In the genomic region with DNA sequence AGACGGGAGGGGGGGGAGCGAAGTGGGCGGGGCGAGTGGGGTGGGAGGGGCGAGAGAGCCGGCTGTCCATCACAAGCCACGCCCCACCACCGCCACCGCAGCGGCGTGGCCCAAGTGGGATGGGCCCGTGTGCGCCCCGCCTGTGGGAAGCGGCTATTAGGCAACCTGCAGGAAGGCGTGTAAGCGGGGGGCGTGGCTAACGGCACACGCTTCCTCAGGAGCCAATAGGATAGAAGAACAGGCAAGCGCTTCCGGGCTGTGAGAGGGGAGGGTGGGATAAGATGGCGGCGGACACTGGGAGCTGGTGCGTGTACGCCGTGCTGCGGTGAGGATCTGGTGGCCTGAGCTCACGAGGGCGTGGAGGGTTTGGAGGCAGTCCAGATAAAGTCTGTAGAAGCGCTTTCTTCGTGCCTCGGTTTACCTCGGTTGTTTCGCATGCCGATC, we compare ENCODE assay signal across 8 mouse cellular contexts. TPM values are rescaled to one million over a fixed set of nuclear protein-coding genes. Genes with fewer than 3 reads are reported as not detected.
DNase-seq lines count a peak whose midpoint lies in the region; ATAC-seq lines count a peak whose summit lies in the region.

A gene (plus strand): TSS at position 276 of the 444 bp plus-strand sequence.

- peak within 1 kb of the TSS; percentile 25; the same call in 1 of the 2 replicates for H3K27ac ChIP-seq in hindbrain, embryonic 16.5 days (ENCODE audit: low read depth, low read length)
- H3K27ac ChIP-seq in macrophage: 0 out of 2 replicates have a peak within 1 kb of the TSS, but pooled peaks have one; percentile 22

- peaks cover 6% of the 10 kb centered on the region for H3K36me3 ChIP-seq in hindbrain, embryonic 16.5 days (ENCODE audit: control insufficient read depth, insufficient read depth, low read length)
- H3K36me3 ChIP-seq in macrophage (ENCODE audit: inconsistent target): peaks cover 24% of the 10 kb centered on the region

- H3K79me2 ChIP-seq in macrophage (ENCODE audit: inconsistent target): peaks cover 18% of the 10 kb centered on the region; the same call in 1 of the 2 replicates

- H3K27me3 ChIP-seq in hindbrain, embryonic 16.5 days (replicated peaks; ENCODE audit: control insufficient read depth, insufficient read depth, low read length): no peaks in the 10 kb centered on the region

- ATAC-seq in hindbrain, embryonic 16.5 days: peak; percentile 100

- peak; percentile 99 for DNase-seq in WW6 (ENCODE audit: low read depth, low spot score)
- DNase-seq in cerebellum, postnatal 4 days (ENCODE audit: low spot score in 2 of 2): peak; percentile 78 to 94
- peak; percentile 96 for DNase-seq in gastrocnemius, adult 18-20 months (ENCODE audit: low spot score)
- peak; percentile 94 to 97 for DNase-seq in left cerebral cortex, adult 18-20 months (ENCODE audit: low spot score in 2 of 2)
- peak; percentile 98 for DNase-seq in right cerebral cortex, adult 18-20 months
- DNase-seq in urinary bladder, postnatal 10 days (ENCODE audit: low spot score): peak; percentile 84

- H3K4me3 ChIP-seq in hindbrain, embryonic 16.5 days (ENCODE audit: low read length): peak within 1 kb of the TSS; percentile 66
- H3K4me3 ChIP-seq in macrophage (ENCODE audit: inconsistent target): peak within 1 kb of the TSS; percentile 84

- H3K9me3 ChIP-seq in hindbrain, embryonic 16.5 days (ENCODE audit: control insufficient read depth, low read length): no peaks in the 10 kb centered on the region

- 0% methylated on average over 36 of the region's 36 CpGs for WGBS in hindbrain, embryonic 16.5 days
- under 1% methylated on average over 32 of the region's 36 CpGs for WGBS in macrophage (ENCODE audit: missing documents)

- peaks cover 7% of the 10 kb centered on the region for H3K4me1 ChIP-seq in hindbrain, embryonic 16.5 days (ENCODE audit: control insufficient read depth, insufficient read depth, low read depth, low read length)

- peak within 1 kb of the TSS; percentile 67 for H3K9ac ChIP-seq in hindbrain, embryonic 16.5 days (ENCODE audit: low read depth, low read length)

- H3K4me2 ChIP-seq in hindbrain, embryonic 16.5 days (ENCODE audit: low read length): peak within 1 kb of the TSS; percentile 91

RNA-seq across cellular contexts. Expression of the gene that starts here (rescaled TPM):
- total RNA-seq in gastrocnemius, adult 18-20 months (2021): 1 to 10 TPM; 6.2 to 7.6 TPM
- polyA plus RNA-seq in hindbrain, embryonic 16.5 days (2015; fragmentation: Nextera tagmentation; extraction: Ambion mirVana): 40.9 and 42.4 TPM in 2 replicates
- 10 to 100 TPM; 29.6 to 36.1 TPM for total RNA-seq in left cerebral cortex, adult 18-20 months (2021)
- 1 to 10 TPM in 25 of 26 experiments, under 1 TPM in 1; 0.69 to 8.3 (median 4.3) TPM for total RNA-seq in macrophage (2018; cell fraction: chromatin; rRNA removed)
- total RNA-seq in macrophage (2018; cell fraction: cytosol; rRNA removed): 10 to 100 TPM in 22 of 26 experiments, 1 to 10 TPM in 4; 8.2 to 13.9 (median 11.5) TPM
- 10 to 100 TPM in 11 of 26 experiments, 1 to 10 TPM in 15; 4.7 to 17.1 (median 8.2) TPM for total RNA-seq in macrophage (2018; cell fraction: nucleus; rRNA removed)
- polyA plus RNA-seq in macrophage (2018): 7.6 to 11.5 TPM (median 10.9 TPM) in 3 replicates

Comparison
In these comparisons a context has a peak if more than half of its experiments do, and no peak if none do; other contexts are left out.
1. Peak in every context shown above with its lines: DNase-seq, ATAC-seq, H3K4me3 ChIP-seq and H3K27ac ChIP-seq.